Mouse (Mus musculus) kidney, adult 18-20 months (tissue): ENCODE data around the gene Cyth1.

Experiments
- DNase-seq: peaks from one replicate; pipeline ENCODE4 v3.0.0; 2021

The Cyth1 gene

GRCm38 (mm10) chr11:118248150-118249011, at the start of gene Cyth1:
Gene Cyth1, minus strand, starts transcription at chr11:118248592.
- peak; percentile 100 for DNase-seq

GRCm38 (mm10) chr11:118297967-118298366, 49.6 kb upstream of the Cyth1 start:
- DNase-seq: no peak

GRCm38 (mm10) chr11:118295026-118295425, 46.6 kb upstream of the Cyth1 start:
- DNase-seq: no peak

DNA sequence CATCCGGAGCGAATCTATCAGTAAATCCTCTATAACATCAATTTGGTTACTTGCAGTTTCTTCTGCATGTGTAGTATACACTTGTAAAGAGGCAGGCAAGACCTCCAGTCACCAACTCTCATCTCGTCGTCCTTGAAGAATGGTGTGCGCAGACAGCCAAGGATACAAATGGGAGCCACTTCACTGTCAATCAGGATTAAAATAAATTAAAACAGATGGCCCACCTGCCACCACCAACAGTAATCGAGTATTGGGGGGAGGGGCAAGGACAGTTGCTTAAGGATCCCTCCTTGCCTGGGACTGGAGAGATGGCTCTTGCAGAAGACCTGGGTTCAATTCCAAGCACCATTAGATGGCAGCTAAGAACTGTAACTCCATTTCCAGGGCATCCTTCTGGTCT, 44.3 kb upstream of the Cyth1 start:
- no peak for DNase-seq

- DNase-seq: peak; percentile 99
Measured at GRCm38 (mm10) chr11:118289999-118290889, 41.9 kb upstream of the Cyth1 start, which contains the start of gene Usp36. Gene Usp36, minus strand, starts transcription at chr11:118290244.

DNA sequence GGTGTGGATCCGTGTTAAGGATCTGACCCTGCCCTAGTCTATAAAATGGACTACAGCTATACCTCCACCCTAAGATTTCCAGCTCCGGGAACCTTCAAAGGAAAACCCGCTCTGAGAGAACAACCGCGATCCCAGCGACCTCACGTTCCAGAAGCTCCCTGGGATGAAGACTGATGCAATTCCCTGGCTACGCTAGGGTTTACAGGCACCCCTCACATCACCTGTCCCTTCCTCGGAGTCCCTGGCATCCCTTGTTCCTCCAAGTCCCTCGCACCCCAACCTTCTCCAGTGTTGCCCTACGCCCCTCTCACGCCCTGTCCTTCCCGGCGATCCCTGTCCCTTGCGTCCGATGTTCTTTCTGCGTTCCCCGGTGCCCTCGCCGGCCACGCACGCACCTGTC, 41.2 kb upstream of the Cyth1 start:
- no peak for DNase-seq

- peak; percentile 13 for DNase-seq
Measured at GRCm38 (mm10) chr11:118289037-118289511, 40.7 kb upstream of the Cyth1 start.

DNA sequence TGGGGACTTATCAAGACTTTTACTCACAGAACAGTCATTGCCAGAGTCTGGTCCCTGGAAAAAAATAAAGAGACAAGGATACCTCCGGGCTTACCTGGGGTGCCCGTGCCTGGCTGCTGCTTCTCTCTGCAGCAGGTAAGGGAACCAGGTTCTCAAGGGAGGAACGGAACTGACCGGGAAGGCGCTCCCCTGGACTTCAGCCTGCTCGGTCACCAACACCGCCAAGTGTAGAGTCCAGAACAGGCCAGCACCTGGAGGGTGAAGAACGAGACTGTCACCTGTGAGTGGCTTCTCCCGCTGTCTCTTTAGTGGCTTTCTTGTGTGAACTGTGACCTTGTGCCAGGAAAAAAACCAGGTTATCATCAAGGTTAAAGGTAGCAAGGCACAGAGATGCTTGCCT, 39.2 kb upstream of the Cyth1 start:
- peak; percentile 19 for DNase-seq

- DNase-seq: no peak
Measured at GRCm38 (mm10) chr11:118286434-118286833, 38.0 kb upstream of the Cyth1 start.

DNA sequence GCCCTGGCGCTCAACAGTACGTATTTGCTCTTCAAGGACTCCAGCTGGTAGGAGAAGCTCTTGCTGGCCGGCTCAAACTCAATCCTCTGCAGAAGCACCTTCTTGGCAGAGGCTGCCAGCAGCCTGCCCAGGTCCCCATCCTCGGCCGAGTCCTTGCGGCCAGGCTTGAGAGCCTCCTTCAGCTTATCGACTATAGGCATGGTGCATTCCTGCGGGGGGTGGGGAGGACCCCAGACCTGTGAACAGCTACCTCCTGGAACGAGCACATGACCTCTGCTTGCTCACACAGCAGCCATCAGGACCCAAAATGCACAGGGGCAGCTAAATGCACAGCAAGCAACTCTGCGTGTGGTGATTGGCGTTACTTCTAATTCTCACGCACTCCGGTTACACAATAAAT, 37.4 kb upstream of the Cyth1 start:
- no peak for DNase-seq

DNA sequence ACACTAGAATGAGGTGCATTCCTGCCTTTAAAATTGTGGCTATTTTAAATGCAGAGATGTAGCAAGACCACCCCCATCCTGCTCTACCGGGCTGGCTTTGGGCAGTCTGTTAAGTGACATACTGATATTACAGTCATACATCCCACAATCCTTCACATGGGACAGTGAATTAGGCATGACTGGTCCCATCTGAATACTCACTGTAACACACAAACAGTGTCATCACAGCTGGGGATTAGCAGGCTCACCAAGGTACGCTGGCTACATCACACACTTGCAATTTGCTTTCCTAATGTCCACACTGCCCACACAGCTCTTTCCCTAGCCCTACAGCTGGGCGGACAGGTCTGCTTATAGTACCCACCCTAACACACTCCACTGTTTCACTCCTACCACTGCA, 31.8 kb upstream of the Cyth1 start:
- no peak for DNase-seq

DNA sequence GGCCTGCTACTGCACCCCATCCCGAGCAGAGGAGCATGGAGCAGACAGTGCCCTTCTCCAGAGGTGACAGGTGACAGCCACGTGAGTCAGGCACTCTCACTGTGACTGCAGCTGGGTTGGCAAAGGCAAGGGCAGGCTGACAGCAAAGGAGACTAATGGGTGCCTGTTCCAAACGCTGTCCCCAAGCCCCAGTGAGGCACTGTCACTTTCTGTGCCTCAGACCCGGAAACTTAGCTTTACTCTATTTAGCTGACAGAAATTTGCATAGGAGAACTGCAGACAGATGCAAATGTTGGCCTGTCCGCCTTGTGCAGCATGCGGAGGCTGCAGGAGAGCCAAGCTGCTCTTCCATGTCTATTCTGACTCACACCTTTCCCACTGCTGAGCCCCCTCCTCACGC, 27.9 kb upstream of the Cyth1 start:
- no peak for DNase-seq

DNA sequence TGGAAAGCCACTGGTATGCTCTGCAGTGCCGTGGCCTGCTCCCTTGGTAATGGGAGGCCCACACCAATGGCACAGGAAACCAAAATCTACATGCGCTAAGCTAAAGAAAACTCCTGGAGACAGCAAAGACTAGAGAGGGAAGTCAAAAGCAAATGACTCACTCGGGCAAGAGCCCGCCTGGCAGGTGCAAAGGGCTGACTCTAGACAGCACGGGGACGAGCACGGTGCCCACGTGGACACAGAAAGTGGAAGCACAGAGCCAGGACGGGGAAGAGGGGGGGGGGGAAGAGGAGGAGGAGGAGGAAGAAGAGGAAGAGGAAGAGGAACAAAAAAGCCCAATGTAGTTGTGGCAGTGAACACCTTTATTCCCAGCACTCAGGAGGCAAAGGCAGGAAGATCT, 26.7 kb upstream of the Cyth1 start:
- DNase-seq: no peak

DNA sequence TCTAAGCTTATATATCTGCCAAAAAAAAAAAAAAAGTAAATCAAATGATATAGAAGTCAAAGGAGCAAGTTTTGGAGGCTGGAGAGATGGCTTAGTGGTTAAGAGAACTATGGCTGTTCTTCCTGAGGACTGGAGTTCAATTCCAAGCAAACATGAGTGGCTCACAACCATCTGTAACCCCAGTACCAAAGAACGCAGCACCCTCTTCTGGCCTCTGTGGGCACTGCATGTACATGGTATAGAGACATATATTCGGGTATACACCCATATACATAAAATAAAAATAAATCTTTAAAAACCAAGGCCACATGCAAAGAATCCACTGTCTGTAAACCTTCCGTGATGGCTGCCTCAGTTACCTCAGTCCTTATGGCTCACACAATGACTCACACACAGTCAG, 21.4 kb upstream of the Cyth1 start:
- no peak for DNase-seq

DNA sequence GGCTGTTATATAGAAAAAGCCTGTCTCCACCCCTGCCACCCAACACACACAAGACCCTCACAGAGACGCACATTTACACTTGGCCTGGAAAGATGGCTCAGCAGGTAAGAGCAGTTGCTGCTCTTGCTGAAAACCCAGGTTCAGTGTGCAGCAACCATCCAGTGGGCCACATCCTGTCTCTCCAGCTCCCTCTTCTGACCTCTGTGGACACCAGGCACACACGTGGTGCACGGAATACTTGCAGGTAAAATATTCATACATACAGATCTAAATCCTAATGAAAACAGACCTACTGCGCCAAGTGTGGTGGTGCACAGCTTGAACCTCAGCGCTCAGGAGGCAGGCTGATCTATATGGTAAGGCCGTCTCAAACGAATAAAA, 18.3 kb upstream of the Cyth1 start:
- DNase-seq: no peak

DNA sequence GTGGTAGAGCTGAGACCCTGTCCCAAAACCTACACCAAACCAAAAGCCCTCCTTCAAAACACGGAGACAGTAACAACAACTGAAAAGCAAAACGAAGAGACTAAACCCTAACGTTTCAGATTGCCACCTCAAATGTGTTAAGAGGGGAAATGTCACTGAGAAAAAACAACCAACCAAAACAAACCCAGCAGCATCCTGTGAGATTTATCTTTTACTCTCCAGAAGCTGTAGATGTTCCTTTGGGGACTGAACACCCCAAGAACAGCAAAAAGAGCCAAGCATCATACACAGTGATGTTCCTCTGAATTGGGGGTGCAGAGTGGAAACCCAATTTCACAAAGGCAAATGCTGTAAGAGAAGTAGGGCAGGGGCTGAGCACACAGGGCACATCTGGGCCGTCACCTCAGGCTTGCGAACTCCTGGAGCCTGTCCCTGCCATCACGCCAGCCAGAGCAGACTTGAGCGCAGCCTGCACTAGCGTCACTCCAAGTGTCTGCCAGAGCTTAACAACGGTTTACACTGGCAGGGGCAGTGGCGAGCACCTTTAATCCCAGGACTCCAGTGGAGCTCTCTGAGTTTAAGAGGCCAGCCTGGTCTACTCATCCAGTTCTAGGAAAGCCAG, 17.8 kb upstream of the Cyth1 start:
- DNase-seq: no peak

DNA sequence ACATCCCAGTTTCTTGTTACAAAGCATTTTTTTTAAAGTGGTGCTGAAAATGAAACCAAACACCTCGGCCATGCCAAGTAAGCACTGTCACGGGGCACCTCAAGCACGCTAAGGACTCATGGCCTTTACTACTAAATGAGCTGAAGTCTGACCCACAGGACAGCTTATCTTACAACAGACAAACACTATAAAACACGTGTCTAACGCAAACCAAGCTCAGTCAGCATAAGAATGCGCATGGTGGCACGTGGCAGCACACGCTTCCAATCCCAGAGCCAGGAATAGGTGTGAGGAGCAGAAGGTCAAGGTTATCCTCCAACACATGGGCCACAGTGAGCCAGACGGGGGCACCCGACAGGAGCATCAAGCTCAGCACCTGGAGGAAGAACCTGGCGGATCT, 17.2 kb upstream of the Cyth1 start:
- no peak for DNase-seq

GRCm38 (mm10) chr11:118263146-118263545, 14.8 kb upstream of the Cyth1 start:
- DNase-seq: no peak

GRCm38 (mm10) chr11:118260081-118260480, 11.7 kb upstream of the Cyth1 start:
- DNase-seq: no peak

GRCm38 (mm10) chr11:118259580-118259979, 11.2 kb upstream of the Cyth1 start:
- DNase-seq: no peak

GRCm38 (mm10) chr11:118256371-118256770, 8.0 kb upstream of the Cyth1 start:
- no peak for DNase-seq

- DNase-seq: peak; percentile 73
Measured at GRCm38 (mm10) chr11:118254159-118254951, 6.0 kb upstream of the Cyth1 start.
